Mouse (Mus musculus) splenic B cell, adult 2 months (primary cell): Measurements from ENCODE around the gene Dnajc5.

Source experiments
- DNase-seq: peaks from one replicate; pipeline ENCODE4 v3.0.0-alpha.2; 2011; ENCODE audit warnings: low read depth, low spot score
- H3K27me3 ChIP-seq: 2 replicates; pipeline ENCODE4 v1.6.1; 2012; ENCODE audit warnings: mild to moderate bottlenecking, low read length, moderate library complexity, mixed read lengths; ENCODE audit not compliant: control insufficient read depth, poor library complexity, insufficient read depth, severe bottlenecking
- H3K36me3 ChIP-seq: 2 replicates; pipeline ENCODE4 v1.6.1; 2012; ENCODE audit warnings: mild to moderate bottlenecking, low read length, moderate library complexity, mixed read lengths; ENCODE audit not compliant: control insufficient read depth, poor library complexity, insufficient read depth, severe bottlenecking

The Dnajc5 gene

DNA sequence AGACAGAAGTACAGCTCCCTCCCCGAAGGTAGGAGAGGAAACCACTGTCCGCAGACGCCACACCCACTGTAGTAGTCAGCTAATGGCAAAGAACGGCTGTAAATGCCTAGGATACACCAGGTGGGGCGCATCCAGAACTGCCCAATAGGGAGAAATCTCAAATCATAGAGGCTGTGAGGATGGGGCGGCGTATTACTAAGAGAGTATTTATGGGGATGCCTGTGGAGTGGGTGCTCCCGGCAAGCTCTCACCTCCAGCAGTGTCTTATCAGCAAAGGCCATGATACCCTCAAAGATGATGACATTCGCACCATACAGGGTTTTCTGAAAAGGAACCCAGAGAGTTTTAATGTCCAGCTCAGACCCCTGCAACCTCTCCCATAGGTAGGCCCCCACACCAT lies 53.7 kb downstream of the Dnajc5 start:
- 0 out of 2 replicates have a peak, but pooled peaks cover 1% of the 10 kb centered on the region for H3K36me3 ChIP-seq
- H3K27me3 ChIP-seq = no peaks in the 10 kb centered on the region
- DNase-seq = no peak

DNA sequence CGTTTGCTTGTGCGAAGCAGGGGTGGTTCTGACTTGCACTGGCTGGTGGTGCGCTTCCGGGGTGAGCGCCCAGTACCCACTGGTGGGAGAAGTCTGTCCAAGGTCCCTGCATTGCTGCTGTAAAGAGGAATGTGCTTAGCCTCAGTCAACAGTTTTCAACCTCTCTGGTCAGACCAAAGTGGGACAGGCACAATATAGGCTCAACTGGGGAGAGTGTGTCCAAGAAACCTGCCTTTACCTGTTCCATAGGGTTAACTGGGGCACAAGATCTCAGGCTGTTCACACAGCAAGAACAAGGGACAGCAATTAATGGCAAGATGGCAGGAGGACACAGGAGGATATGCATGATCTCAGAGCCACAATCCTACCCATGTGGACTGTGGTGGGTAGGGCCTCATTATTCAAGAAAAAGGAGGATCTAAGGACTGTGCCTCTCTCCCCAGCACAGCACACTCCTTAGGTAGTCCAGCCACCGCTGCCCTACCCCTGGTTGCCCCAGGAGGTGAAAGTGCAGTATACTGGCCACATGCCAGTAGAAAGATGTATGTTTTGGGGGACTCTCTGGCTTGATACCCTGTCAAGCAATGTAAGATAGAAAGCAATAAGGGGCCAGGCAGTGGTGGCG lies 54.7 kb downstream of the Dnajc5 start:
- no peak for DNase-seq
- Histone ChIP-seq H3K27me3 (no peaks in the 10 kb centered on the region), H3K36me3 (no peaks in the 10 kb centered on the region)

DNA sequence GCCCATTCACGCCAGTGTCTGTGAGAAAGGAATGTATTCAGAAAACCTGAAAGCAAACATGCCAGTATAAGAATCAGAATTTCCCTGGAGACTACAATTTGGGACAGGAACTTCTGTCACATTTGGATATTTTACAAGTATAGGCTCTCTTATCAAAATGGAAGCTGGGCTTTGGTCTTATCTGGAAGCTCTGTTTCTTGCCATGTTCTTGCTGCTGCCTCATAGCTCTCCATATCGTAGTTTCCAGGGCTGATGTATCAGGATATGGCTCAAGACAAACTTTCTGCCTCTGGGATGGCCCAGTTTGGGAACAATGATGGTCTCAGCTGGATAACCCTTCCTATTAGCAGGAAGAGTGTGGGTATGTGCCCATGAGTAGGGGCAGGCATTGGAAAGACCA lies 56.3 kb downstream of the Dnajc5 start:
- Histone ChIP-seq H3K36me3 (no peaks in the 10 kb centered on the region), H3K27me3 (no peaks in the 10 kb centered on the region)
- DNase-seq = no peak

DNA sequence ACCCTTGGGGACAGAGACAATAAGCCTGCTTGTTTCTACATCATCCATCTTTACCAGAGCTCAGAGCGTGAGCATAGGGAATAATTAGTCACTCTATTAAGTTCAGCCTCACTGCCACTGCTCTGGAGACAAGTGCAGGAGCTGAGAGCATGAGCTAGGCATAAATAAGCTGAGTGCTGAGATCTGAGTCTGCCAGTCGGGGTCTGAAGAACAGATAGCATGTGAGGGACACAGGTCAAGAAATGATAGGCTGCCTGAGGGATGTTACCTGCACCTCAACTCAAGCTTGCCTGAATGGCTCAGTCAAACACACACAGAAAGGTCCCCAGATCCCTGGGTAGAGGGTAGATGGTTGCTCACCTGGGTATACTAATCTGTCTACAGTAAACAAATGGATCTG lies 56.8 kb downstream of the Dnajc5 start:
- no peak for DNase-seq
- Histone ChIP-seq H3K36me3 (no peaks in the 10 kb centered on the region), H3K27me3 (no peaks in the 10 kb centered on the region)

DNA sequence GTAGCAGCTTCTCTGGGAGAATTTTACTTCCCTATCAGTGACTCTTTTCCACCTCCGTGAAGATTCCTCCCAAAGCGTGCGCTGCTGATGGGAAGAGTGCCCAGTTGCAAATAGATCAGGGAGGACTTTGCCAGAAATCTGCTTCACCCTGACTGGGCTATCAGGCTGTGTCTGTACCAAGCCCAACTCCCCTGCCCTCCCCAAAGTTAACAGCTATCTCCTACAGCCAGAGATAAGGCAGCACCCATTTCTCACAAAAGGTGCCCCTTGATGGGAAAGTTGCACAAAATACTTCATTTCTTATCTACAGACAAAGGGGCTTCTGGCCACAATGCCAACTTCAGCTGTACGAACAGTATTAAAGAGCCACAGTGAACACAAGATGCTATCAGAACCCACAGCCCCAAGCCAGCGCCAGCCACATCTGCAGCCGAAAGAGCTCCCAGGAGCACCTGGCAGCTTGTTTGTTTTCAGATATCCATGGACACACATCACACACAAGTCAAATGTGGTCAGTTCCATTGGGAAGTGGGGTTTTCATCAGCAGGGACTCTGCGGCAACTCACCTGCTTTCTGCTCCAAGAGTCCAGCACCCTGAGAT lies 57.8 kb downstream of the Dnajc5 start:
- H3K36me3 ChIP-seq = no peaks in the 10 kb centered on the region
- H3K27me3 ChIP-seq = no peaks in the 10 kb centered on the region
- no peak for DNase-seq

DNA sequence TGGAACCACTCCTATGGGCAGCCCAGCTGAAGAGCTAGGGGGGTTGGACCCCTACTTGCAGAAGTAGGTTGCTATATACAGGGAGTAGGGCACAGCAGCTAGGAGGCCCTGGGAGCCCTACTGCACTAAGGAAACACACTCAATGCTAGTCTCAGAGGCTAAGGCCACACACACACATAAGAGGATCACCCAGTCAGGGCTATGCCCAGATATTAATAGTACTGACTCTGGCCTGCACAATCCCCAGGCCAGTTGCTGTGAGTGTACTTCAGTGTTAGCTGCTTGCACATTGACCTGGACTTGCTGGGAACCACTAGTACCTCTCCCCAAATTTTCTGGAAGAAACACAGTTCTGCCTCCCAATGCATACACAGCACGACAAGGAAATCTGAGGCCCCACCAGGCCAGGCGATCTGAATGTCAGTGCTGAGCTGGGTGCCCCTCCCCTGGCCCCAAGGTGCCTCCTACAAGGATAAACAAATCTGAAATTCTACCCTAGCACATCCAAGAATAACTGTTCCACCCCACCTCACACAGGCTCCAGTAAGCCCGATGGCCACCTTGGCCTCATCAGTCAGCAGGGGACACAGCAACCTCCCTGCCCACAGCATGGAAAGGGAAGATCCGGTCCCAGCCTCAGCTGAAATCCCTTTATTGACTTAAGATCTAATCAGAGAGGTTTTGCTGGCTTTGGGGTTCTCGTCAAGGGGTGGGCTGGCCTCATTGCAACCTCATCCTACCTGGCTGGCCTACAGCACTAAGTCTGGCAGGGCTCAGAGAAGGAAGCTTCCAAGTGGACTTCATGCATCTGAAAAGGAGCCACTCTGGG lies 58.7 kb downstream of the Dnajc5 start:
- no peak for DNase-seq
- H3K27me3 ChIP-seq = no peaks in the 10 kb centered on the region
- H3K36me3 ChIP-seq = no peaks in the 10 kb centered on the region

DNA sequence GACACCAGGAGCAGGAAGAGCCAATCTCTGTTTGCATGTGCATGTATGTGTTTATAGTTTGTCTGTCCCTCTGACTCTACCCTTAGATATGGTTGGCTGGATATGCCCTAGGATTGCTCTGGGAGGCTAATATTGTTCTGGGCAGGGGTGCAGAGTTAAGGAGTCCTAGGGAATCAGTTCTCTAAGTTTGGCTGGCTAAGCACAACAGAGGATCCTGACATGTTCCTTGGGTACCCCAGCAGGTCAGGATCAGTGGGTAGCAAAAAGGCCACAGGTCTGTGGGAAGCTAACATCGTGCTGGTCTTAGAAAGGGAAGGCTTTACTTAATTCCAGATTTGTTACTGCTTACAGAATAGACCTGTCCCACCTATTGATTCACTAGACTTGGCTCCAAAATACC lies 59.4 kb downstream of the Dnajc5 start:
- H3K36me3 ChIP-seq = no peaks in the 10 kb centered on the region
- DNase-seq = no peak
- H3K27me3 ChIP-seq = no peaks in the 10 kb centered on the region

DNA sequence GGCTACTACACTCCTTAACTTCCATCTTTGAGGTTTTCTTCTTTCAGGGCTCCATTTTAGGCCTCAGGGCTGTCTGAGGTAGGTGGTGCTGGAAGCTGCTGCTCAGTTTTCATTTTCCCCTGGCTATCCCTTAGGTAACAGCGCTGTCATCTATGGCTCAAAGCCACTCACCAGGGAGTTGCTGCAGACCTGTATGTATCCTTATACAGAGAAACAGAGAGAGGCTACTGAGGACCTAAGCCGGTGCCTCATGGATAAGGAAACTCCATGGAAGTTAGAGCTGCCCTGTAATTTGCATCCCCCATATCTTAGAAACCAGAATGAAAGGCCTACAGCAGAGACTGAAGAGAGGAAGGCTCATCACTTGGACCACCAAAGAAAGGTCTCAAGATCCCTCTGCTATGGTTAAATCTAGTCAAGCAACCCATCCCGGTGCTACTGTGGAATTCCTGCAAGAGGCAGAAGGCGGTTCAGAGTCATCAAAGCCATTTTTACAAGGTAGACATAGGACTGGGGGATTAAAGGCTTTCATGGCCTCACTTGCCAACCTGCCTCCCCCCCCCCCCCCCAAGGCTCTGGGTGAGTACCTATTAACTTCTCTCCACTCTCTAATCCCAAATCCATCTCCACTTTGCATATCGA lies 60.0 kb downstream of the Dnajc5 start:
- DNase-seq = no peak
- Histone ChIP-seq H3K36me3 (no peaks in the 10 kb centered on the region), H3K27me3 (no peaks in the 10 kb centered on the region)

DNA sequence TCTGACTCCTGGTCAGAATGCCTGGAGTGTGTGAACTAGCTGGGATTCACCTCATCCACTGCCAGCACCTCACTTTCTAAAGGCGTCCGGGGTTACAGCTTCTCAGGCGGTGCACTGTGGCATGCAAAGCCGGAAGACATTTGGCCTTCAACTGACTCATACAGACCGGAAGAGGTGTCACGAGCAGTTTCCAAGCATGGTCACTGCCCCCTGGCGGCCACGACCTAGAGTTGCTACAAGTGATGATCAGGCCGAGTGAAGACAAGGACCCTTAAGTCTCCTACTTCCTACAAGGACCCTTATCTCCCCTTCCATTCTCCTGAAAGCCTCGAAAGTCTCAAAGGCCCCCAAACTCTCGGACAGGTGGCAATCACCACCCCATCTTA lies 60.7 kb downstream of the Dnajc5 start:
- H3K27me3 ChIP-seq = no peaks in the 10 kb centered on the region
- peak; percentile 95 for DNase-seq
- H3K36me3 ChIP-seq = no peaks in the 10 kb centered on the region

DNA sequence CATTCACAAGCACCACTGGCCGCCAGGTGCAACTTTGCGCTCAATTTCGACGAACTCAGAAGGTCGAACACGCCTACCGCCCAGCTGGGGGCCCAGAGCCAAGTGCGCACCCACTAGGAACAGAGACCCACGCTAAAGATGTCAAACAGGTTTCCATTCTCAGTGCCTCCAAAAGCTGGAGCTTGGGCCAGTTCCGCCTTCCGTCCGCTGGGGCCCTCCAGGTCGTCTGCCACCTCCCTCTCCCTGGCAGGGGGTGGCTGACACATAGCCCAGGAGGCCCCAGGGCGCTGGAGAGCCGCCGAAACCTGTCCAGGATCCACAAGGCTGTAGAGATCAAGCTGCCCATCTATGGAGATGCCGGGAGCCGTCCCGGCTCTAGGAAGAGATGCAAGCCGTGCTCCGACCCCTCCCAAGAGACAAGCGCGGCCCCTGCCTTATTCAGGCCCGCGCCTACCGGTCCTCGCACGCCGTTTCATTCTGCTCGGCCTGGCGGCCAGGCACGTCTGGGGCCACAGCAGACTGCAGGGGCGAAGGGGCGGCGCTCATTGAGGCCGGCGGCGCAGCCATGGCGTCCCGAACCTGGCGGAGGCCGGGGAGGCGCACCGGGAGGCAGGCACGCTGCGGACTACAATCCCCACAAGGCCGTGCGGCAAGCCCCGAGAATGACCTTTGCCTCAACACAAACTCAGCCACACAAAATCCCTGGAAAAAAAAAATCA lies 61.3 kb downstream of the Dnajc5 start:
- no peaks in the 10 kb centered on the region for H3K27me3 ChIP-seq
- peak; percentile 79 for DNase-seq
- H3K36me3 ChIP-seq = no peaks in the 10 kb centered on the region

DNA sequence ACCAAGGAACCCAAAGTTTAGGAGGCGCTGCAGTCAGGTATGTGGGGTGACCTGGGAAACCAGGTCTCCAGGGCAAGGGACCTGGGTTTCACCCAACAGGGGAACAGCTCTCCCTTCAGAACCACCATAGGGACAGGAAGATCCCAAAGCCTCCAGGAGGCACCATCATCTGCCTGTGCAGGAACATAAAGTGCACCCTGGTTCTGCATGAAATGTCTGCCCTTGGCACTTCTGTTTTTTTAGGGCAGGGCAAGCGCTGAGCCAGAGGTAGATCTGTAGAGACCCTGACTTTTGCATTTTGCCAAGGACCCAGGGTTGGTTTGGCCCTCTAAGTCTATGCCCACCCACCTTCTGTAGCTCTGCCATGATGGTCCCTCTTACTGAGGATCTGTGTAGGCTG lies 62.1 kb downstream of the Dnajc5 start:
- H3K27me3 ChIP-seq = no peaks in the 10 kb centered on the region
- no peaks in the 10 kb centered on the region for H3K36me3 ChIP-seq
- no peak for DNase-seq

DNA sequence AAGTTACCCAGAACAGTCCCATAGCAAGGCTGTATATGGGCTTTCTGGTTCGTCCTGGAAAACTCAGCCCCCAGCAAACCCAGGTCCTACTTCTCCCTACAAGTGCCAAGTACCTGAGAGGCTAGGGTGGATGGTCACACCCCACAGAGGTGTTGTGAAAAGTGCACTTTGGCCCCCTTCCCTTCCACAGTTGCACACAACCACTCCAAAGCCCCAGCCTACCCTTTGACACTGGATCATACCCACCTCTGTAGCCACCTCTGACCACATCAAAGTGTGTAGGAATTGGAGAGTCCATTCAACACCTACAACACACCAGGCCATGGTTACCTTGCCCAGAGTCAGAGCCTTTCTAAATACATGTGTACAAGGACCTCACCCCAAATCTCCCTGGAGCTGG lies 62.7 kb downstream of the Dnajc5 start:
- H3K36me3 ChIP-seq = no peaks in the 10 kb centered on the region
- H3K27me3 ChIP-seq = no peaks in the 10 kb centered on the region
- DNase-seq = no peak

DNA sequence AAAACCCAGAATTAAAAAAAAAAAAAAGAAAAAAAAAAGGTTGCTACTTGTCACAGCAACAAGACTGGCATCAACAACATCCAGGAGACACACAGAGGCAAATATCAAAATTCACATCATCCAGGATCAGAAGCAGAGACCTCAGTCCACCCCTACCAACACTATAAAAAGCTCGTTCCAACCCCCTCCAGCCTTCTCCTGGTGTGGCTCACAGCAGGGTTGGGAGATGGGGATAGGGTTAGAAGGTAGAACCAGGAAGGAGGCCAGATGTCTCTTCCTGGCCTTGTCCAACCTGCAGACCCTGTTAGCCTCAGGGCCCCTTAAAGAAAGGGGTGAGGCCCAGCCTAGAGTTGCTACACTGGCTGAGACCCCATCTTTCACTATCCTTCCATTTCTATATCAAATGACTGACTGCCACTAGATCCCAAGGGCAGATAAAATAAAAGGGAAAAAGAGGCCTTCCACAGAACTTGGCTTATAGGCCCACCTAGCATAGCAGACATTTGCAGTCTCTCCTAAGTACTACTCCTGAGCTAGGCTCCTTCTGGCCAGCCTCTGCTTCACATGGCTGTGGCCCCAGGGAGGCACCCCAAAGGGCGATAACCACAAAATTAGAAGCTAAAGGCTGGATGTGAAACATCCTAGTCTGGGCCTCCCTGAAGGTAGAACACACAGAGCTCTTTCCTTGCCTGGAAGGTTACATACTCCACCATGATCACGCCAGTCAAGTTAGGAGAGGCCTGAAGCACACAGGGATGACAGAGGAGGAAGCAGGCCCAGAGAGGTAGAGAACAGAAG lies 63.4 kb downstream of the Dnajc5 start:
- H3K27me3 ChIP-seq = no peaks in the 10 kb centered on the region
- no peak for DNase-seq

DNA sequence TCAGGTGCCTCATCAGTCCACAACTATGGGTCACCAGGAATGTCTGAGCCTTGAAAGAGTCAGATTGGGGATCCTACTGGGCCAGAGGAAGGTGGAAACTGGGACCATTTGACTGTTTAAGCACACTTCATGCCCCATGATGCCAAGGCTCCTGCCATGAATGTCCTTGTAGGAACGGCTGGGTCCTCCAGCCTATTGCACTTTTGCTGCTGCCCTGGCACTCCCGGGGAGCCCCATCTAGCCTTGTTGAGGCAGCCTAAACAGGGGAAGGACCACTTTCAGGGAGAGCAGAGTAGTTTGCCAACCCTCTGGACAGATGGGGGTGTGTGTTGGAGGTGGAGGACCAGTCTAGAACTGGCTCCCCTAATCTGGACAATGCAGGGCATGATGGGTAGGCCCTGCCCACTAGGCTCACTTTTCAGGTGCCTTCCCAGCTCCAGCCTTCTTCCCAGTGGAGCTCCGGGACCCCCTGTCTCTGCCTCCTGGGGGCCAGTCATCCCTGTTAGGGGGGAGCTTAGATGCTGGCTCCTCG lies 64.2 kb downstream of the Dnajc5 start, which contains the start of gene Uckl1:
Uckl1 (minus strand) TSS at position 482 of the 532 bp plus-strand sequence.
- DNase-seq = no peak
- no peaks in the 10 kb centered on the region for H3K27me3 ChIP-seq
- no peaks in the 10 kb centered on the region; the same call in 1 of the 2 replicates for H3K36me3 ChIP-seq

More for the DNA sequence above, 63.4 kb downstream of the Dnajc5 start:
- H3K36me3 ChIP-seq = no peaks in the 10 kb centered on the region; the same call in 1 of the 2 replicates
